Mouse (Mus musculus): ENCODE measurements at regions not wholly inside any gene's neighbourhood (a gene's known extent, or its start where the extent isn't known, plus 50 kb on each side); places are given as distances from the start of the nearest gene placed in this dataset.
A peak's percentile ranks its signal among the peaks of the same experiment; 100 is the strongest.

DNA sequence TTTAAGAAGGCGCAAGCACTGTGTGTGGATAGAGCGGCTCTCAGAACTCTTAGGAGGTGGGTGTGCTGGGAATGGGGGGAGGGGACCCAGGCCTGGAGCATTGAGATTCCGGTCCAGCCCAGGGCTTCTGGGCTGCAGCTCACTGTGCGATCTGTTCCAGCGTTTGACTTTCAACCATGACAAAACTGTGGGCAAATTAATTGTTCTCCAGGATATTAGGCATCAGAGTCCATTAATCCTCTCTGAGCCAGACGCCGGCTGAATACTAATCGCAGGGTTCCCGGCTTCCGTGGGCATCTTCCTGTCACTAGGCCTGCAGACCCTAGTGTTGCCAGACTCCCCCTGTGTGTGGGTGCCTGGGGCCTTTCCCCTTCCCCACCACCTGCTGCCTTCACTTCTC is 73.3 kb upstream of the Gm26897 start:
- no peak for DNase-seq

DNA sequence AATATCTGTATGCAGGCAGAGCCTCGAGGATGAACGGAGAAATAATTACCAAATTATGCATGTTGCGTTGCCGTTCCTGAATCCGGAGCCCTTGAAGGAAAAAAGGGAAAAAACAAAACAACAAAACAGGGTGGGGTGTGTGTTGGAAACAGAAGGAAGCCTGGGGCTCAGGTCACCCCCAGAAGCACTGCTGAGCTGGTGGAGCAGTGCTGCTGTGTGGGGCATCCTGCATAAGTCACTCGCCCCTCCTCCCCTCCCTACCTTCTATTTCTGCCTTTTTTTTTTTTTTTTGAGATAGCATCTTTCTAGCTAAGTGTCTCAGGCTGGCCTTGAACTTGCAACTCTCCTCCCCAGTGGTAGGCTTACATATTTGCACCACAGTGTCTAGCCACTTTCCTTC is 72.8 kb upstream of the Gm26897 start:
- DNase-seq = no peak

DNA sequence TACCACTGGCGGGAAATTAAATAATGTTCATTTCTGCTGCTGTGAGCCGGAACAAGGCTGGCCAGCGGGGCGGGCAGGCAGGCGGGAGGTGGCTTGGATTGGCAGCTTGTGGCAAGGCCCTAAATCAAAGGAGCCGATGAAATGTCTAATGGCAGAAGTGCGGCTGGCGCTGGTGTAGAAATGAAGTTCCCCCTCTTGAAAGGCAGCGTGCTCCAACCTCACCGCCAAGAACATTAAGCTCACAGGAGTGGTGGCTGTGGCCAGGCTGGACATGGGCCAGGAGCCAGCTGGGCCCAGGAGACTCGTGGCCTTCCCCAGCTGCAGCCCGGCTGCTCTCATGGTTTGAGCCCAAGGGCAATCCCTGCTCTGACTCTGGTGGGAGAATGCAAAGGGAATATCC is 71.8 kb upstream of the Gm26897 start:
- no peak for DNase-seq

DNA sequence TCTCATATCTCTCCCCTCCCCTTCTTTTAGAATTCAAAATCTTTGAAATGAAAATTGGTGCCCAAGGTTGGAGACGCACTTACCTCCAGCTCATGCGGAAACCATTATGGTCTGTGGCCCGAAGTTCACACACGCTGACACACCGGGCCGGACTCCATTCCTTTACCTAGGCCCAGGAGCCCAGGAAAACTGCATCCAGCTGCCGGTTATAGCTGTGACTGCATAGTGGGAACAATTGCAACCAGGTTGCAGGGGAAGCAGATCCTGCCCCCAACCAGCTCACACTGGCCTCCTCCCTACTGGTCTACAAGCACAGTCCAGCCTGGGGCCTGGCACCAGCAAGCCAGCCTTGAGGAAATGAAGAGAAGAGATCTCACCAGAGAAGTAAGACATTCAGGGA is 69.9 kb upstream of the Gm26897 start:
- DNase-seq = no peak

DNA sequence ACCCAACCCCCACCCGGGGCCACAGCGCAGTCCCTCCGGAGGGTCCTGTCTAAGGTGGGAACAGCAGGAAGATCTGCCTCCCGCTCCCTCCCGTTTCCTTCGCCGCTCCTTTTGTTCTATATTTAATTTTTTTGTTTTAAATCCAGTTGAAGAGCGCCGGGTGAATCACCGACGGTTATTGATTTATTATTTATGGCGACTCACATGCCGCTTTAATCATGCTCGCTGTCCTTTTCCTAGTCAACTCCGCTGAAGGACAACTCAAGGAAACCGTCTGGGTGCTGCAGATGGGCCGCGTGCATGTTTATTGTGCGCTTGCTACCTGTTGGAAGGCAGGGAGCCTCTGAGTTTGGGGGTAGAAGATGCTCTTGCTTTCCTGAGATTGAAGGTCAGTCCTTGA is 68.3 kb upstream of the Gm26897 start:
- no peak for DNase-seq

DNA sequence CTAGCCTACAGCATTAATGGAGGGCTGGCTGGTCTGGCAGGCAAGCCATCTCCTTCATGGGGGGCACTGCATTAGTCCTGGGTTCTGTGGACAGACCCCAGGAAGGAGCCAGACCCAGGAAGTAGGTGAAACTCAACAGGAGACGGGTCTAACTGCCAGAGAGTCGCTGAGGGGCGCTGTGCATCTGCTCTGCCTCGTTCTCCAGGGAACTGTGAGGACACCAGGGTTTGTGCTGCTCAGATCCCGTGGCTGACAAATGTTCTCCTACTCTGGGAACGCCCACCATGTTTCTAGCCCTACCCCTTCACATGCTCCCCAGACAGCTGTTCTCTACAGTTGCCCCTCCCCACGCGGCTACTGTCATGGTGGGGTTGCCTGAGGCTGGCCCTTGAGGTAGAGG is 67.7 kb upstream of the Gm26897 start:
- no peak for DNase-seq

DNA sequence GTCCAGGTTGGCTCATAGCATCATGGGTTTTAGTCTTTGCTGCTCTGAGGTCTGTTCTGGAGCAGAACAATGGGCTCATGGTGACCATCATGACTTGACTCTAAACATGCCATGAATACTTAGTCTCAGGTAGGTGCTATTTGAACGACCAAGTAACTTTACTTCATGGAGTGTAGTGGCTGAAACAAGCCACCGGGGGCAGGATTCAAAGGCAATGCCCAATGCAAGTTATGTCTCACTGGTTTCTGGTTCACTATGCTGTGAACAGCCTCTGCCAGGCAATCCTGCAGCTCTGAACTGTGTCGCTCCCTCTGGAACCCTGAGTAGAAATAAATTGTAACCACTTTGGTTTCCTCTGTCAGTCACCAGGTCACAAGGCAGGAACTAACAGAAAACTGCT is 65.8 kb upstream of the Gm26897 start:
- DNase-seq = no peak

DNA sequence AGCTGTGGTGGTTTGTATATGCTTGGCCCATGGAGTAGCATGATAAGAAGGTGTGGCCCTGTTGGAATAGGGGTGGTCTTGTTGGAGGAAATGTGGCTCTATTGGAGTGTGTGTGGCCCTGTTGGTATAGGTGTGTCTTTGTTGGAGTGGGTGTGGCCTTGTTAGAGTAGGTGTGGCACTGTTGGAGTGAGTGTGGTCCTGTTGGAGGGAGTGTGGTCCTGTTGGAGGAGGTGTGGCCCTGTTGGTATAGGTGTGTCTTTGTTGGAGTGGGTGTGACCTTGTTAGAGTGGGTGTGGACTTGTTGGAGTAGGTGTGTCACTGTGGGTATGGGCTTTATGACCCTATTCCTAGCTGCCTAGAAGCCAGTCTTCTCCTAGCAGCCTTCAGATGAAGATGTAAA is 64.6 kb upstream of the Gm26897 start:
- no peak for DNase-seq

DNA sequence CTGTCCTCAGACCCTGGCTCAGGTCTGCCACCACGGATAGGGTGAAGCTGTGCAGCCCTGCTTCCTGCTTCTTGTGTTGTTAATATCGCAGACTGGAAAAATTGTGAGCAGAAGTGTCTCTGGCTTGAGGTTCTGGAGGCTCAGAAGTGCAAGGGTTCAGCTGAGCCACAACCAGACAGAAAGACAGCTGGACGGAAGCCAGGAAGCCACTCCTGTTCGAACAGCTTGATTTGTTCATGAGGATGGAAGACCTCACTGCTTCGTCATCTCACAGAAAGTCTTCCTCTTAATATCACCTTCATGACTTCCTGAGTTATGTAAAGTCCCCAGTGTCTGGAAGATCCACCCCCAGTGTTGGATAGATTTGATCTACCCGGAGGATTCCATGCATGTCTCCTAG is 62.0 kb upstream of the Gm26897 start:
- no peak for DNase-seq

DNA sequence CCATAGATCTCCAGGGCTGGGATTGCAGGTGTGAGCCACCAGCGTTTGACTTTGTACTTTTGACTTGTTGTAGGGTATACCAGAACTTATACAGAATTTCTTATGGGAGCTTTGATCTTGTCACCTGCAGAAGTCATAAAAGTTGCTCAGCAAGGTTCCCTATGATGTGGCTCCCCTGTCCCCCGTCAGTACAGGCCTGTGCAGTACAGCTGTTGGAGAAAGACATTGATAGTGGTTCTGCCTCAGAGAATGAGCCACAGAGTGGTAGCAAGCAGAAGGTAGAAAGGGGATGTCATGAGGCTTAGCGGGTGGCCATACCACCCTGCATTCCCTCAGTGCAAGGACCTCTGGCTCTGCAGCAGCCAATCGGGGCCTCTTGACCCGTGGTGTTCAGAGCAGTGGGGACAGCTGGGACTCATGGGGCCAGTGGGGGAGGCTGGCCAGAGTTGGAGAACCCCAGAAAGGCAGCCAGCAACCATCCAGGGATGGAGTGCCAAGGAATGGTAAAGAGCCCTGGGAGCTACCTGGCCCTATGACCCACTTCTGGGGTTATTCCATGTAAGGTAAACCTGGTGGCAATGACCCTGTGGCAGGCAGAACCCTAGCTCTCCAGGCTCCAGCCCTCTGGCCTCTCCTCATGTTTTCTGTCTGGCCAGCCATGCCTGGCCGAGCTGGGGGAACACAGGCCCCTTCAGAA is 58.6 kb upstream of the Gm26897 start:
- no peak for DNase-seq

DNA sequence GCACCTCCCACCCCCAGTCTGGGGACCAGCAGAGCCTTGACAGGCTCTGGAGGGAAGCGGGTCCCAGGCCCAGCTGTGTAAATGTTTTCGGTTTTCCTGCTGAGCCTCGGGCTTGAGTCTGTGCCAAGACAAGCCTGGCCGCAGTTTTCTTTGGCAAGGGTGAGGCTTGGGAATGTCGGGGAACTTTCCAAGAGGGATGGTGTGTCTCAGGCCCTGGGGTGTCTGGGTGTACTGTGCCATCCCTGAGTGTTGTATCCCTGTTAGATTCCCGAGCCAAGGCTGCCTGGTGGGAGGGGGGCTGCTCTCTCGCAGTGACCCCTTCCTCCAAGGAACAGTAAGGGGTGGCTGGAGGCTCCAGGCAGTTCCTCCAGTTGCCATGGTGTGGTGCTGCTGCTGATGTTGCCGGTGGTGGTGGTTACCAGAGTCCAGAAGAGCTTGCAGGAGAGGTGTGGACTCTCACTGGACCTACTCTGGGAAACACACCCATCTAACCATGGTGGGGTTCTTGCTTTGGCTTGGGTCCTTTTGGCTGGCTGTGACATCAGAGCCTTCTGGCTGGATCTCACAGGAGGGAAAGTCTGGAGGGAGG is 58.0 kb upstream of the Gm26897 start:
- peak; percentile 67 for DNase-seq

DNA sequence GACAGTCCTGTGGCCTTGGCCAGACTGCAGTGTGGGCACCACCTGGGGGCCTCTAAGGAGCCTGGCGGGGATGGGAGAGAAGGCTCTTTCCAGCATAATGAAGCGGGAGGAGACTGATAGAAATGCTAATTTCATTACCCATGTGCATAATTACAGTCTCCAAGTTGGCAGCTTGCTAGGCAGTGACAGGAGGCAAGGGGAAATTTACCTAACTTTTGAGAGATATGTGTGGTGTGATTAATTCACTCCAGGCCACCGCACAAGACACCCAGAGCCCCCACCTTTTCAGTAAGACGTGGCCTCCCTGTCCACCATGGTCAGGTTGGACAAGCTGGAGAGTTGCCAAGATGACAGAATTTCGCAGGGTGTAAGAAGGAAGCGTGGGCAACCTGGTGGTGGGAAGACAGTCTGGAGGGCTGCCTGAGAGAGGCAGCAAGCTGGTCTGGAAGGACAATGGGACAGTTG is 55.8 kb upstream of the Gm26897 start:
- DNase-seq = no peak

DNA sequence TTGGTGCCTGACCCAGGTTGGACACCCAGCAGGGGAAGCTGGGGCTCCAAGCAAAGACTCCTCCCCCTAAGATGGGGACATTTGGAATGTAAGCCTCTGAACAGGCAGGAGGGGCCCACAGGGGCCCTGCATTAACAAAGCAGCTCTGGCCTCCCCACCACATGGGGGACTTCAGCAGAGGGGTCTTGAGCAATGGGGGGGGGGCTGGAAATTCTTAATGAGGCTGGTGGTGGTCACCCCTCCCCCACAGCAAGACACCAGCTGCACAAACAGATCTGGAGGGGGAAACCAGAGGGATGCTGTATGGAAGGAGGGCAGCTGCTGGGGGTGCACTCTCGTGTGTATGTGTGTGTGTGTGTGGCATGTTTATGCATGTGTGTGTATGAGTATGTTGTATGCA is 55.2 kb upstream of the Gm26897 start:
- no peak for DNase-seq

DNA sequence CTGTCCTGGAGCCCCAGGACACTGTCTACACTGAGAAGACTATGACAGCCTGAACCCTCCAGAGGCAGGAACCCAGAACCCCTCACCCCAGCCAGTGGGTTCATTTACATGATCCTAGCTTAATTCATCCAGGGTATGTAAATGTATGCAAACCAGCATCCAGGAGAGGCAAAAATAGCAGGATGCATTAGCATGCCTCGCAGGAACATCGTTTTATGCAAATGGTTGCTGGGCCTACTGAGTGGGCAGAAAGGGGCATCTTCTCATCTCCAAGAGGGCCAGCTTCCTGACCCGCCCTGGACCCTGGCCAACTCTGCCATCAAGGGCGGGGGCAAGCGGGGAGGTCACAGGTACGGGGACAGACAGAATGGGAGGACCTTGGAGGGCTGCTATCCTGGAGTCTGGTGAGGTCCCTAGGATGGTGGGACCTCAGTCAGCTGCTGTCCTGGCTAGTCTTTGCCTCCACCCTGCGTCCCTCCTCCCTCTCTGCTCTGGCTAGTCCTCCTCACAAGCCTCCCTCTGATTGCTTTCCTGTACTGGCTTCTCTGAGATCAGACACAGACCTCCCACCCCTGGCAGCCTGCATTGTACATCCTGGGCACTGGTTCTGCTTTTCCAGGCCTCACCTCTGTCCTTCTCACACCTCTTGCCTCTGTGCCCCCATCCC is 52.2 kb upstream of the Gm26897 start:
- DNase-seq = no peak

DNA sequence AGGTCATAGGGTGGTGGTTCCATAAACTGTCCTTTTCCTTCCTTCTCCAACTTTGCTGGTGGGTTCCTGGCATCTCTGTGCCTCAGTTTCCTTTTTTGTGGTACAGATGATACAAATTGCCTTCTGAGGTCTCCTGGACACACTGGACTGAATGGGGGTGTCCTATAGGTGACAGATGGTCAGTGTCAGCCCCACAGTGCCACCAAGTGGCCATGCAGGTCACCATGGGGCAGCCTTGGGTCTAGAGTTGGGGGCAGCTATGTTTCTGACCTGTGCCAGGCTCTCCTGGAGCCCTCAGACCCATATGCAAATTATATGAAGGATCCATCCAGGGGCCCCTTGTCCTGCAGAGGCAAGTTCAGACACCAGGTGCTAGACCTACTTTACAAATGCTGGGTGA is 50.8 kb upstream of the Gm26897 start:
- peak; percentile 25 for DNase-seq

Data from kidney, adult 9 months (tissue).